8 mouse cellular contexts compared by ENCODE assay signal in the genomic region with DNA sequence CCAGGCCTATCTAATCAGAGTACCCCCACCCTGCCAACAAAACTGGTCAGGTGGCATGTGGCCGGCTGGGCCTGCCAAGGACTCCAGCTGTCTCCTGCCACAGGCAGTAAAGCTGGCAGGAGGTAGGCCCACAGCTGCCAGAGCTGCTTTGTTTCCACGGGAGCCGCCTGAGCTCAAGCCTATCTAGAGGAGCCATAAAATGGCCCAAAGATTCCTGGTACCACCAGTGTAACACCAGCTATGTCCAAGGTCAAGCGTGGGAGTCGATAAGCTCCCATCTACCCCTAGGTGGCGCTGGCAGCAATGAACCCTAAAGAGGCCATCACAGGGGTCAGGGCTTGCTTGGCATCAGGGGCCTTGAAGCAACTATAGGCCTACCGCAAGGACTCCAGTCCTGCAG. TPM values are rescaled to one million over a fixed set of nuclear protein-coding genes. Genes with fewer than 3 reads are reported as not detected.
DNase-seq lines count a peak whose midpoint lies in the region; ATAC-seq and TF ChIP-seq lines count a peak whose summit lies in the region.

No protein-coding gene starts in this region.

- 72% methylated on average over 7 of the region's 7 CpGs for WGBS in hindbrain, embryonic 11.5 days
- WGBS in hindbrain, embryonic 12.5 days = 70% methylated on average over 7 of the region's 7 CpGs

- TF ChIP-seq CTCF in Patski (IDR thresholded peaks at IDR 0.05) = no peak

- H3K27ac ChIP-seq in hindbrain, embryonic 11.5 days (ENCODE audit: low read depth, low read length) = no peak overlapping the region
- no peak overlapping the region for H3K27ac ChIP-seq in hindbrain, embryonic 12.5 days

- CTCF ChIA-PET in Patski (lab: Charles Lee) = interaction anchor here (0.6 to 2.1 kb wide), 11 partner anchors 10 to 45 kb away, joined by 3 to 14 read pairs (median 4); partner anchors contain the start of gene Lama5

- H3K27me3 ChIP-seq in hindbrain, embryonic 11.5 days (ENCODE audit: control insufficient read depth, insufficient read depth, low read length) = no peaks in the 10 kb centered on the region
- H3K27me3 ChIP-seq in hindbrain, embryonic 12.5 days = no peaks in the 10 kb centered on the region
- no peaks in the 10 kb centered on the region for H3K27me3 ChIP-seq in Patski

- no peak overlapping the region for H3K9ac ChIP-seq in hindbrain, embryonic 11.5 days (ENCODE audit: low read depth, low read length)
- no peak overlapping the region for H3K9ac ChIP-seq in hindbrain, embryonic 12.5 days

- H3K4me2 ChIP-seq in hindbrain, embryonic 11.5 days (replicated peaks; ENCODE audit: low read depth, low read length) = no peak overlapping the region
- H3K4me2 ChIP-seq in hindbrain, embryonic 12.5 days (replicated peaks) = no peak overlapping the region

- no peaks in the 10 kb centered on the region for H3K36me3 ChIP-seq in hindbrain, embryonic 11.5 days (ENCODE audit: control insufficient read depth, insufficient read depth, low read length)
- no peaks in the 10 kb centered on the region for H3K36me3 ChIP-seq in hindbrain, embryonic 12.5 days

- DNase-seq in hindbrain, embryonic 11.5 days (ENCODE audit: low spot score) = peak; percentile 63
- no peak for DNase-seq in Patski (ENCODE audit: low read depth, low spot score)
- DNase-seq in gastrocnemius, adult 18-20 months (ENCODE audit: low spot score) = peak; percentile 67
- DNase-seq in kidney, adult 8-10 months = peak; percentile 65 to 73
- DNase-seq in lung, postnatal 36 days = peak; percentile 81
- DNase-seq in layer of hippocampus, adult 11-12 months (ENCODE audit: low spot score) = no peak
- DNase-seq in spleen, postnatal 36 days (ENCODE audit: low spot score in 2 of 2) = no peak

- in situ Hi-C loops in Patski (cut with MboI; ENCODE audit: low pct_unique_long_range_greater_than_20kb) = loop anchor here (25.0 kb wide), 1 partner anchor 1379 kb away; the partner anchor contains the start of genes Prpf6, Samd10, Uckl1 and Zfp512b

- POLR2A ChIA-PET in Patski (lab: Charles Lee) = interaction anchor here (0.8 to 2.1 kb wide), 3 partner anchors 14 to 21 kb away, joined by 3 to 9 read pairs (median 3); partner anchors contain the start of gene Lama5

- no peaks in the 10 kb centered on the region; the same call in 1 of the 2 replicates for H3K4me1 ChIP-seq in hindbrain, embryonic 11.5 days (replicated peaks; ENCODE audit: control insufficient read depth, insufficient read depth, low read length)
- H3K4me1 ChIP-seq in hindbrain, embryonic 12.5 days = peaks cover 21% of the 10 kb centered on the region

- H3K4me3 ChIP-seq in hindbrain, embryonic 11.5 days (ENCODE audit: low read depth, low read length) = no peak overlapping the region
- H3K4me3 ChIP-seq in hindbrain, embryonic 12.5 days = no peak overlapping the region

- no peaks in the 10 kb centered on the region for H3K9me3 ChIP-seq in hindbrain, embryonic 11.5 days (ENCODE audit: control insufficient read depth, low read length)
- no peaks in the 10 kb centered on the region for H3K9me3 ChIP-seq in hindbrain, embryonic 12.5 days (replicated peaks)

- 0 out of 2 replicates have a peak, but pooled peaks have one; percentile 23 for ATAC-seq in hindbrain, embryonic 11.5 days (ENCODE audit: low FRiP score)
- ATAC-seq in hindbrain, embryonic 12.5 days (ENCODE audit: low FRiP score) = no peak
- ATAC-seq in Patski = peak; percentile 31

RNA-seq across cellular contexts. Expression of gene Lama5, which starts 17.8 kb away (rescaled TPM):
- polyA plus RNA-seq in hindbrain, embryonic 11.5 days (2014; fragmentation: Nextera tagmentation; extraction: Ambion mirVana) = 3.3 and 4.4 TPM in 2 replicates
- 5.8 and 8.7 TPM in 2 replicates for polyA plus RNA-seq in hindbrain, embryonic 12.5 days (2016; fragmentation: Nextera tagmentation; extraction: Ambion mirVana)
- 221 TPM for polyA plus RNA-seq in Patski (2021)
- total RNA-seq in gastrocnemius, adult 18-20 months (2021) = 10 to 100 TPM in 1 of 2 experiments, 1 to 10 TPM in 1; 9.6 to 10.6 TPM

RNA-seq across cellular contexts. Expression of gene Adrm1, which starts 36.6 kb away (rescaled TPM):
- polyA plus RNA-seq in hindbrain, embryonic 11.5 days (2014; fragmentation: Nextera tagmentation; extraction: Ambion mirVana) = 174 and 183 TPM in 2 replicates
- 198 and 200 TPM in 2 replicates for polyA plus RNA-seq in hindbrain, embryonic 12.5 days (2016; fragmentation: Nextera tagmentation; extraction: Ambion mirVana)
- polyA plus RNA-seq in Patski (2021) = 163 TPM
- total RNA-seq in gastrocnemius, adult 18-20 months (2021) = 100 to 1,000 TPM; 114 to 119 TPM

RNA-seq across cellular contexts. Expression of gene Rps21, which starts 49.3 kb away (rescaled TPM):
- polyA plus RNA-seq in hindbrain, embryonic 11.5 days (2014; fragmentation: Nextera tagmentation; extraction: Ambion mirVana) = 432 and 442 TPM in 2 replicates
- polyA plus RNA-seq in hindbrain, embryonic 12.5 days (2016; fragmentation: Nextera tagmentation; extraction: Ambion mirVana) = 393 and 423 TPM in 2 replicates
- 1,364 TPM for polyA plus RNA-seq in Patski (2021)
- total RNA-seq in gastrocnemius, adult 18-20 months (2021) = 100 to 1,000 TPM; 355 to 460 TPM

Comparison
In these comparisons a context has a peak if more than half of its experiments do, and no peak if none do; other contexts are left out.
1. DNase-seq: peak in hindbrain, embryonic 11.5 days (single experiment), gastrocnemius, adult 18-20 months (single experiment), kidney, adult 8-10 months (2 of 2) and lung, postnatal 36 days (single experiment); none in Patski (single experiment), layer of hippocampus, adult 11-12 months (single experiment) and spleen, postnatal 36 days (0 of 2).
2. RNA of gene Lama5, which starts 17.8 kb away (polyA plus RNA-seq): 221 TPM in Patski (single experiment); 5.8 to 8.7 TPM in hindbrain, embryonic 12.5 days and 3.3 to 4.4 TPM in hindbrain, embryonic 11.5 days; every median in the first group is over 10 times any median in the second.